Mouse (Mus musculus) macrophage (primary cell): ENCODE measurements around the gene Hes3. TPM values are rescaled to one million over a fixed set of nuclear protein-coding genes. Genes with fewer than 3 reads are reported as not detected.

Source experiments
- H3K27ac ChIP-seq: fragments of 350-480 bp; formaldehyde crosslinking; 2 replicates; pipeline ENCODE4 v1.9.0; 2021
- H3K36me3 ChIP-seq: fragments of 350-480 bp; formaldehyde crosslinking; 2 replicates; pipeline ENCODE4 v1.9.0; 2021; ENCODE audit errors: inconsistent target
- H3K4me3 ChIP-seq: fragments of 350-480 bp; formaldehyde crosslinking; 2 replicates; pipeline ENCODE4 v1.9.0; 2021; ENCODE audit errors: inconsistent target
- H3K79me2 ChIP-seq: fragments of 350-480 bp; formaldehyde crosslinking; 2 replicates; pipeline ENCODE4 v1.9.0; 2021; ENCODE audit errors: inconsistent target
- WGBS: methylation state at CpG from one replicate; pipeline ENCODE4 v1.1.7; 2026; ENCODE audit warnings: inconsistent platforms; ENCODE audit not compliant: missing documents; 5-methylcytosine and 5-hydroxymethylcytosine counted together
- polyA plus RNA-seq: library from polyadenylated mRNA; stranded (reverse); fragments of 250-400 nt; gene quantifications from 3 replicates; pipeline ENCODE4 v1.2.4, GENCODE M21; 2018; ENCODE audit warnings: inconsistent platforms

Gene Hes3
- polyA plus RNA-seq, 1 experiment from 2014 or later, result not detected

GRCm38 (mm10) chr4:152239974-152240373, 51.5 kb downstream of the Hes3 start:
- WGBS, result 90% methylated on average over 3 of the region's 4 CpGs
- Histone ChIP-seq H3K36me3 (no peaks in the 10 kb centered on the region), H3K27ac (no peak overlapping the region), H3K79me2 (no peaks in the 10 kb centered on the region), H3K4me3 (no peak overlapping the region)

Other genes with a start within 250 kb of the Hes3 start
- gene Plekhg5, start 219.2 kb downstream of the Hes3 start, polyA plus RNA-seq, result 1.00 to 1.5 TPM (median 1.1 TPM) in 3 replicates
- 0.11 TPM in 1 of 3 replicates, not detected in the others for gene Tnfrsf25, start 175.7 kb downstream of the Hes3 start, polyA plus RNA-seq
- gene Espn, start 139.3 kb downstream of the Hes3 start, polyA plus RNA-seq, result 0.34 to 0.42 TPM (median 0.34 TPM) in 3 replicates
- 0.10 TPM in 1 of 3 replicates, not detected in the others for gene Hes2, start 132.8 kb downstream of the Hes3 start, polyA plus RNA-seq
- gene Acot7, start 113.5 kb downstream of the Hes3 start, polyA plus RNA-seq, result 18.0 to 35.3 TPM (median 23.7 TPM) in 3 replicates
- not detected in 3 replicates for gene Gpr153, start 17.4 kb downstream of the Hes3 start, polyA plus RNA-seq
- 7.9 to 19.2 TPM (median 17.9 TPM) in 3 replicates for gene Icmt, start 5.6 kb upstream of the Hes3 start, polyA plus RNA-seq
- gene Rnf207, start 27.3 kb upstream of the Hes3 start, polyA plus RNA-seq, result not detected in 3 replicates
- gene Rpl22, start 34.1 kb upstream of the Hes3 start, polyA plus RNA-seq, result 548 to 903 TPM (median 773 TPM) in 3 replicates
- 0.03 to 0.06 TPM (median 0.06 TPM) in 3 replicates for gene Chd5, start 47.0 kb upstream of the Hes3 start, polyA plus RNA-seq
- 0.18 to 0.72 TPM (median 0.33 TPM) in 3 replicates for gene Nphp4, start 185.0 kb upstream of the Hes3 start, polyA plus RNA-seq
- 42.9 to 182 TPM (median 93.6 TPM) in 3 replicates for gene Kcnab2, start 186.2 kb upstream of the Hes3 start, polyA plus RNA-seq